Mouse (Mus musculus) embryonic fibroblast, embryonic 13.5 days (primary cell): ENCODE data around the gene Habp2.

ENCODE experiments used
- CTCF ChIP-seq: IDR thresholded peaks from 2 replicates; pipeline ENCODE4 v1.5.1; 2011; ENCODE audit warnings: mild to moderate bottlenecking, control low read depth, low read length, moderate library complexity, borderline replicate concordance; ENCODE audit not compliant: insufficient read depth
- POLR2A ChIP-seq: IDR thresholded peaks from 2 replicates; pipeline ENCODE4 v1.6.1; 2011; ENCODE audit warnings: low read depth, mild to moderate bottlenecking, control low read depth, low read length, moderate library complexity

- no peak for TF ChIP-seq CTCF
- no peak for TF ChIP-seq POLR2A
Observed at GRCm38 (mm10) chr19:56263696-56264095, 23.2 kb upstream of the Habp2 start.
